Mouse (Mus musculus): ENCODE measurements around the gene Prkag1. TPM values are rescaled to one million over a fixed set of nuclear protein-coding genes. Genes with fewer than 3 reads are reported as not detected.
"Not testable (repeated sequence)": the region's sequence is repeated elsewhere in the genome, so short reads cannot be mapped to it uniquely, and the experiment has no call there.

The Prkag1 gene
- polyA plus RNA-seq, 1 experiment from 2014 or later = 81.4 TPM

- ATAC-seq (ENCODE audit: insufficient number of reproducible peaks, insufficient read depth, low FRiP score, low TSS enrichment, low read depth) = no peak
- H3K27me3 ChIP-seq = no peaks in the 10 kb centered on the region
- H3K4me2 ChIP-seq = no peak overlapping the region
- H3K27ac ChIP-seq = no peak overlapping the region
- WGBS = 89% methylated on average over 7 of the region's 7 CpGs
- no peaks in the 10 kb centered on the region for H3K9me3 ChIP-seq
- no peaks in the 10 kb centered on the region for H3K4me1 ChIP-seq (replicated peaks)
- no peak overlapping the region for H3K9ac ChIP-seq (replicated peaks)
- H3K4me3 ChIP-seq (replicated peaks) = no peak overlapping the region
- peaks cover 76% of the 10 kb centered on the region for H3K36me3 ChIP-seq
Measured at GRCm38 (mm10) chr15:98818171-98818570, 13.2 kb downstream of the Prkag1 start.

GRCm38 (mm10) chr15:98812741-98813424 lies 18.4 kb downstream of the Prkag1 start:
- Histone ChIP-seq H3K9me3 (no peaks in the 10 kb centered on the region), H3K27ac (no peak overlapping the region), H3K4me3 (replicated peaks) (no peak overlapping the region), H3K36me3 (peaks cover 59% of the 10 kb centered on the region), H3K9ac (replicated peaks) (no peak overlapping the region), H3K4me1 (replicated peaks) (peaks cover 8% of the 10 kb centered on the region), H3K4me2 (no peak overlapping the region), H3K27me3 (peaks cover 33% of the 10 kb centered on the region)
- WGBS = 89% methylated on average over 20 of the region's 20 CpGs
- no peak for ATAC-seq (ENCODE audit: insufficient number of reproducible peaks, insufficient read depth, low FRiP score, low TSS enrichment, low read depth)

GRCm38 (mm10) chr15:98810212-98810611 lies 21.1 kb downstream of the Prkag1 start:
- not testable (repeated sequence) for H3K27ac ChIP-seq; H3K9ac ChIP-seq (replicated peaks); H3K4me2 ChIP-seq; H3K9me3 ChIP-seq; ATAC-seq (ENCODE audit: insufficient number of reproducible peaks, insufficient read depth, low FRiP score, low TSS enrichment, low read depth); H3K4me3 ChIP-seq (replicated peaks)
- 72% methylated on average over 6 of the region's 6 CpGs for WGBS
- H3K27me3 ChIP-seq = peaks cover 60% of the 10 kb centered on the region
- peaks cover 34% of the 10 kb centered on the region for H3K4me1 ChIP-seq (replicated peaks)
- H3K36me3 ChIP-seq = peaks cover 40% of the 10 kb centered on the region

- H3K4me1 ChIP-seq (replicated peaks) = peaks cover 36% of the 10 kb centered on the region
- H3K9ac ChIP-seq (replicated peaks) = no peak within 1 kb of the TSS; the same call in 1 of the 2 replicates
- H3K4me2 ChIP-seq = peak within 1 kb of the TSS; percentile 77
- no peak within 1 kb of the TSS for H3K27ac ChIP-seq
- peak within 1 kb of the TSS; percentile 48; the same call in 1 of the 2 replicates for H3K4me3 ChIP-seq (replicated peaks)
- ATAC-seq (ENCODE audit: insufficient number of reproducible peaks, insufficient read depth, low FRiP score, low TSS enrichment, low read depth) = no peak
- H3K27me3 ChIP-seq = peaks cover 68% of the 10 kb centered on the region
- peaks cover 33% of the 10 kb centered on the region for H3K36me3 ChIP-seq
- H3K9me3 ChIP-seq = no peaks in the 10 kb centered on the region
- WGBS = 52% methylated on average over 3 of the region's 3 CpGs
Measured at GRCm38 (mm10) chr15:98809390-98809789, 21.9 kb downstream of the Prkag1 start, which contains the start of gene Ddn. Gene Ddn (minus strand): TSS chr15:98809490.

- Histone ChIP-seq H3K36me3 (peaks cover 26% of the 10 kb centered on the region), H3K4me2 (no peak overlapping the region), H3K27ac (no peak overlapping the region), H3K9ac (replicated peaks) (no peak overlapping the region), H3K27me3 (peaks cover 75% of the 10 kb centered on the region), H3K4me1 (replicated peaks) (peaks cover 38% of the 10 kb centered on the region), H3K9me3 (no peaks in the 10 kb centered on the region), H3K4me3 (replicated peaks) (no peak overlapping the region)
- 5% methylated on average over 6 of the region's 6 CpGs for WGBS
- no peak for ATAC-seq (ENCODE audit: insufficient number of reproducible peaks, insufficient read depth, low FRiP score, low TSS enrichment, low read depth)
Measured at GRCm38 (mm10) chr15:98808651-98809134, 22.6 kb downstream of the Prkag1 start.

GRCm38 (mm10) chr15:98807895-98808650 lies 23.2 kb downstream of the Prkag1 start:
- H3K4me1 ChIP-seq (replicated peaks) = peaks cover 42% of the 10 kb centered on the region
- no peak overlapping the region for H3K27ac ChIP-seq
- peak overlapping the region; percentile 51 for H3K9ac ChIP-seq (replicated peaks)
- 2% methylated on average over 34 of the region's 34 CpGs for WGBS
- peak overlapping the region; percentile 77 for H3K4me2 ChIP-seq
- H3K4me3 ChIP-seq (replicated peaks) = peak overlapping the region; percentile 48
- no peak for ATAC-seq (ENCODE audit: insufficient number of reproducible peaks, insufficient read depth, low FRiP score, low TSS enrichment, low read depth)
- H3K36me3 ChIP-seq = peaks cover 19% of the 10 kb centered on the region
- H3K27me3 ChIP-seq = peaks cover 81% of the 10 kb centered on the region
- H3K9me3 ChIP-seq = no peaks in the 10 kb centered on the region

GRCm38 (mm10) chr15:98806809-98807770 lies 24.2 kb downstream of the Prkag1 start:
- no peak overlapping the region for H3K27ac ChIP-seq
- H3K36me3 ChIP-seq = peaks cover 11% of the 10 kb centered on the region
- WGBS = 1% methylated on average over 55 of the region's 58 CpGs
- peak overlapping the region; percentile 77 for H3K4me2 ChIP-seq
- H3K27me3 ChIP-seq = peaks cover 91% of the 10 kb centered on the region
- peak overlapping the region; percentile 51 for H3K9ac ChIP-seq (replicated peaks)
- ATAC-seq (ENCODE audit: insufficient number of reproducible peaks, insufficient read depth, low FRiP score, low TSS enrichment, low read depth) = no peak
- peaks cover 44% of the 10 kb centered on the region for H3K4me1 ChIP-seq (replicated peaks)
- no peaks in the 10 kb centered on the region for H3K9me3 ChIP-seq
- peak overlapping the region; percentile 48 for H3K4me3 ChIP-seq (replicated peaks)

- H3K4me2 ChIP-seq = peak overlapping the region; percentile 80
- H3K4me3 ChIP-seq (replicated peaks) = peak overlapping the region; percentile 48
- H3K9ac ChIP-seq (replicated peaks) = no peak overlapping the region
- H3K4me1 ChIP-seq (replicated peaks) = peaks cover 44% of the 10 kb centered on the region
- peaks cover 100% of the 10 kb centered on the region for H3K27me3 ChIP-seq
- H3K36me3 ChIP-seq = peaks cover 3% of the 10 kb centered on the region; the same call in 1 of the 2 replicates
- no peak for ATAC-seq (ENCODE audit: insufficient number of reproducible peaks, insufficient read depth, low FRiP score, low TSS enrichment, low read depth)
- WGBS = 4% methylated on average over 30 of the region's 30 CpGs
- H3K27ac ChIP-seq = no peak overlapping the region
- H3K9me3 ChIP-seq = no peaks in the 10 kb centered on the region
Measured at GRCm38 (mm10) chr15:98806071-98806808, 25.1 kb downstream of the Prkag1 start.

GRCm38 (mm10) chr15:98805324-98806040 lies 25.8 kb downstream of the Prkag1 start:
- ATAC-seq (ENCODE audit: insufficient number of reproducible peaks, insufficient read depth, low FRiP score, low TSS enrichment, low read depth) = no peak
- H3K27me3 ChIP-seq = peaks cover 100% of the 10 kb centered on the region
- peak overlapping the region; percentile 80 for H3K4me2 ChIP-seq
- H3K9me3 ChIP-seq = no peaks in the 10 kb centered on the region
- 1% methylated on average over 64 of the region's 64 CpGs for WGBS
- H3K36me3 ChIP-seq = no peaks in the 10 kb centered on the region
- peaks cover 44% of the 10 kb centered on the region for H3K4me1 ChIP-seq (replicated peaks)
- peak overlapping the region; percentile 61 for H3K9ac ChIP-seq (replicated peaks)
- peak overlapping the region; percentile 48 for H3K4me3 ChIP-seq (replicated peaks)
- H3K27ac ChIP-seq = no peak overlapping the region

GRCm38 (mm10) chr15:98804054-98804453 lies 27.3 kb downstream of the Prkag1 start:
- Histone ChIP-seq H3K9me3 (no peaks in the 10 kb centered on the region), H3K27me3 (peaks cover 100% of the 10 kb centered on the region), H3K4me3 (replicated peaks) (0 out of 2 replicates have a peak overlapping the region, but pooled peaks have one; percentile 12), H3K4me2 (peak overlapping the region; percentile 38), H3K9ac (replicated peaks) (no peak overlapping the region; the same call in 1 of the 2 replicates), H3K36me3 (no peaks in the 10 kb centered on the region), H3K27ac (no peak overlapping the region), H3K4me1 (replicated peaks) (peaks cover 44% of the 10 kb centered on the region)
- ATAC-seq (ENCODE audit: insufficient number of reproducible peaks, insufficient read depth, low FRiP score, low TSS enrichment, low read depth) = no peak
- WGBS = under 1% methylated on average over 32 of the region's 32 CpGs

Data from limb, embryonic 12.5 days (tissue).